Mouse (Mus musculus) CH12.LX (cell line): ENCODE measurements around the gene Bst1. TPM values are rescaled to one million over a fixed set of nuclear protein-coding genes. Genes with fewer than 3 reads are reported as not detected.

ENCODE experiments used
- DNase-seq: peaks from one replicate; pipeline ENCODE4 v3.0.0-alpha.2; 2013; ENCODE audit errors: extremely low read depth
- H3K27ac ChIP-seq: 2 replicates; pipeline ENCODE4 v1.5.1; 2012; ENCODE audit warnings: low read depth, mild to moderate bottlenecking, control low read depth, moderate library complexity; ENCODE audit not compliant: insufficient read depth
- H3K27me3 ChIP-seq: replicated peaks from 2 replicates; pipeline ENCODE3; 2012; ENCODE audit warnings: inconsistent platforms
- H3K36me3 ChIP-seq, 2 experiments: replicated peaks in 1 of 2; 2 replicates each; pipeline versions ENCODE3 to v1.6.1; 2012; ENCODE audit warnings: inconsistent platforms in 1 of 2, low read length in 1 of 2, mild to moderate bottlenecking in 1 of 2, mixed read lengths in 1 of 2, moderate library complexity in 1 of 2; ENCODE audit not compliant: control insufficient read depth in 1 of 2, insufficient read depth in 1 of 2
- H3K4me1 ChIP-seq, 2 experiments: 2 replicates each; pipeline ENCODE4 v1.6.1; 2012; ENCODE audit warnings: inconsistent platforms in 1 of 2, moderate library complexity in 1 of 2; ENCODE audit not compliant: insufficient read depth in 2 of 2, control insufficient read depth in 1 of 2
- H3K4me2 ChIP-seq: 2 replicates; pipeline ENCODE4 v1.6.1; 2012; ENCODE audit warnings: low read depth, mild to moderate bottlenecking, control low read depth; ENCODE audit not compliant: poor library complexity, insufficient read depth, severe bottlenecking
- H3K4me3 ChIP-seq, 3 experiments: fragments of 150-350 bp in 1 of 3; sonication (generic) in 1 of 3; replicated peaks in 1 of 3; 2 replicates each; pipeline versions ENCODE3 to v1.5.1; 2011 to 2012; ENCODE audit warnings: low read depth in 2 of 3, low read length in 2 of 3, mild to moderate bottlenecking in 2 of 3, moderate library complexity in 2 of 3, control low read depth in 1 of 3, improper control_type of control experiment in 1 of 3, inconsistent platforms in 1 of 3, mixed read lengths in 1 of 3; ENCODE audit not compliant: poor library complexity in 1 of 3
- H3K79me2 ChIP-seq: replicated peaks from 2 replicates; pipeline ENCODE4 v1.6.1; 2012; ENCODE audit warnings: mild to moderate bottlenecking, moderate library complexity; ENCODE audit not compliant: control insufficient read depth, poor library complexity, insufficient read depth, severe bottlenecking; ENCODE audit errors: extremely low read depth
- H3K9ac ChIP-seq: 2 replicates; pipeline ENCODE4 v1.6.1; 2012; ENCODE audit warnings: low read depth, mild to moderate bottlenecking, control low read depth, moderate library complexity; ENCODE audit not compliant: insufficient read depth
- H3K9me3 ChIP-seq: replicated peaks from 2 replicates; pipeline ENCODE3; 2012; ENCODE audit warnings: low read length, inconsistent platforms, mixed read lengths
- CHD2 ChIP-seq: IDR thresholded peaks from 2 replicates; pipeline ENCODE4 v1.6.1; 2011; ENCODE audit warnings: low read length, improper control_type of control experiment
- CTCF ChIP-seq, 2 experiments: IDR thresholded peaks in 1 of 2; conservative IDR thresholded peaks in 1 of 2; 2 replicates each; pipeline ENCODE4 v1.5.1; 2011 to 2012; ENCODE audit warnings: low read depth in 2 of 2, low read length in 2 of 2, improper control_type of control experiment in 1 of 2, inconsistent platforms in 1 of 2, mild to moderate bottlenecking in 1 of 2, moderate library complexity in 1 of 2
- EP300 ChIP-seq: IDR thresholded peaks from 2 replicates; pipeline ENCODE4 v1.6.1; 2011; ENCODE audit warnings: low read length, improper control_type of control experiment
- GABPA ChIP-seq: IDR thresholded peaks from 2 replicates; pipeline ENCODE4 v1.6.1; 2012; ENCODE audit warnings: low read depth, low read length, improper control_type of control experiment, inconsistent platforms; ENCODE audit not compliant: insufficient replicate concordance
- IRF4 ChIP-seq: IDR thresholded peaks from 2 replicates; pipeline ENCODE4 v1.6.1; 2014; ENCODE audit warnings: low read depth, mild to moderate bottlenecking, inconsistent platforms, low read length, improper control_type of control experiment
- MAFK ChIP-seq: IDR thresholded peaks from 2 replicates; pipeline ENCODE4 v1.6.1; 2011; ENCODE audit warnings: low read length, improper control_type of control experiment; ENCODE audit not compliant: insufficient replicate concordance
- MAX ChIP-seq: IDR thresholded peaks from 2 replicates; pipeline ENCODE4 v1.6.1; 2011; ENCODE audit warnings: low read length, improper control_type of control experiment
- MEF2A ChIP-seq: IDR thresholded peaks from 2 replicates; pipeline ENCODE4 v1.6.1; 2014; ENCODE audit warnings: low read depth, mild to moderate bottlenecking, inconsistent platforms, low read length, improper control_type of control experiment, borderline replicate concordance
- MXI1 ChIP-seq: IDR thresholded peaks from 2 replicates; pipeline ENCODE4 v1.6.1; 2011; ENCODE audit warnings: mild to moderate bottlenecking, low read depth, low read length, improper control_type of control experiment
- NELFE ChIP-seq: IDR thresholded peaks from 2 replicates; pipeline ENCODE4 v1.6.1; 2011; ENCODE audit warnings: low read depth, low read length, improper control_type of control experiment
- NRF1 ChIP-seq: IDR thresholded peaks from 2 replicates; pipeline ENCODE4 v1.6.1; 2014; ENCODE audit warnings: low read depth, mild to moderate bottlenecking, inconsistent platforms, low read length, improper control_type of control experiment, moderate library complexity
- PAX5 ChIP-seq: IDR thresholded peaks from 2 replicates; pipeline ENCODE4 v1.6.1; 2012; ENCODE audit warnings: low read length, inconsistent platforms, mixed read lengths
- POLR2AphosphoS2 ChIP-seq: IDR thresholded peaks from 2 replicates; pipeline ENCODE4 v1.6.1; 2011; ENCODE audit warnings: low read depth, low read length, improper control_type of control experiment
- TBP ChIP-seq: conservative IDR thresholded peaks from 2 replicates; pipeline ENCODE4 v1.6.1; 2011; ENCODE audit warnings: low read depth, low read length, improper control_type of control experiment
- TCF12 ChIP-seq: IDR thresholded peaks from 2 replicates; pipeline ENCODE4 v1.6.1; 2014; ENCODE audit warnings: low read depth, mild to moderate bottlenecking, inconsistent platforms, low read length, improper control_type of control experiment
- USF1 ChIP-seq: IDR thresholded peaks from 2 replicates; pipeline ENCODE4 v1.6.1; 2014; ENCODE audit warnings: low read depth, mild to moderate bottlenecking, inconsistent platforms, low read length, improper control_type of control experiment
- USF2 ChIP-seq: conservative IDR thresholded peaks from 2 replicates; pipeline ENCODE4 v1.6.1; 2011; ENCODE audit warnings: low read depth, low read length, improper control_type of control experiment
- ZMIZ1 ChIP-seq: IDR thresholded peaks from 2 replicates; pipeline ENCODE4 v1.6.1; 2012; ENCODE audit warnings: low read depth, mild to moderate bottlenecking, inconsistent platforms, low read length, improper control_type of control experiment
- ZNF384 ChIP-seq: IDR thresholded peaks from 2 replicates; pipeline ENCODE4 v1.6.1; 2012; ENCODE audit warnings: low read depth, low read length, improper control_type of control experiment, inconsistent platforms
- dilution Hi-C: fragments of 300-500 bp; cut with MboI; formaldehyde crosslinking; loops from 2 replicates; pipeline ENCODE4 v1.14.3; 2020; ENCODE audit warnings: low sequenced_read_pairs; ENCODE audit not compliant: extremely low pct_unique_long_range_greater_than_20kb, extremely low pct_ligation_motif_present
- in situ Hi-C: fragments of 300-500 bp; cut with MboI; formaldehyde crosslinking; loops from 3 replicates; pipeline ENCODE4 v1.14.3; 2019; ENCODE audit warnings: low sequenced_read_pairs, low pct_ligation_motif_present, low pct_unique_long_range_greater_than_20kb, mixed read lengths
- polyA plus RNA-seq: library from polyadenylated mRNA; unstranded; fragments of >175 nt; gene quantifications from 2 replicates; pipeline ENCODE4 v1.2.1, GENCODE M21; 2012; ENCODE audit warnings: low read depth; ENCODE audit not compliant: insufficient read length
- total RNA-seq, 2 experiments: library from RNA; depleted of rRNA; stranded (reverse); fragments of 300-350 nt in 1 of 2; fragments of >200 nt in 1 of 2; gene quantifications; 2 replicates each; pipeline ENCODE4 v1.2.3; 2012 to 2014

Bst1 gene
- total and polyA plus RNA-seq, 3 experiments: 1.9 to 9.9 (median 4.8) TPM

GRCm38 (mm10) chr5:43845083-43845482, 26.4 kb downstream of the Bst1 start:
- in situ Hi-C loops: no loop called here
- Histone ChIP-seq H3K4me1 (peaks cover 6 to 38% of the 10 kb centered on the region in 2 experiments), H3K27me3 (no peaks in the 10 kb centered on the region), H3K9ac (no peak overlapping the region)
- dilution Hi-C loops: no loop called here
- no peak for TF ChIP-seq PAX5
- no peak for TF ChIP-seq NELFE
- no peak for TF ChIP-seq USF1
- TF ChIP-seq CHD2: no peak
- TF ChIP-seq MXI1: no peak
- no peak for TF ChIP-seq MEF2A
- TF ChIP-seq MAX: no peak
- TF ChIP-seq GABPA: no peak
- no peak for TF ChIP-seq IRF4
- TF ChIP-seq NRF1: no peak
- TF ChIP-seq MAFK: no peak
- no peak for TF ChIP-seq POLR2AphosphoS2
- TF ChIP-seq CTCF (conservative IDR thresholded peaks at IDR 0.05 in 1 of 2, IDR thresholded peaks at IDR 0.05 in 1 of 2; ENCODE audit: low read depth in 2 of 2, low read length in 2 of 2): no peak
- no peak for TF ChIP-seq TBP
- TF ChIP-seq, all 38 proteins: peak for 0
- no peaks in the 10 kb centered on the region for H3K79me2 ChIP-seq
- DNase-seq: no peak
- H3K4me3 ChIP-seq: no peak overlapping the region
- no peak overlapping the region for H3K27ac ChIP-seq
- peaks cover 11% of the 10 kb centered on the region for H3K9me3 ChIP-seq
- no peak overlapping the region for H3K4me2 ChIP-seq
- no peaks in the 10 kb centered on the region for H3K36me3 ChIP-seq

- peaks cover 11% of the 10 kb centered on the region for H3K9me3 ChIP-seq
- dilution Hi-C loops: no loop called here
Observed at GRCm38 (mm10) chr5:43845646-43846045, 27.0 kb downstream of the Bst1 start.

More at GRCm38 (mm10) chr5:43845646-43846045, 27.0 kb downstream of the Bst1 start:
- Histone ChIP-seq H3K4me2 (no peak overlapping the region), H3K4me1 (peaks cover 6 to 38% of the 10 kb centered on the region in 2 experiments), H3K79me2 (no peaks in the 10 kb centered on the region), H3K27ac (no peak overlapping the region), H3K27me3 (no peaks in the 10 kb centered on the region), H3K4me3 (no peak overlapping the region), H3K9ac (no peak overlapping the region), H3K36me3 (no peaks in the 10 kb centered on the region)
- TF ChIP-seq IRF4: peak; percentile 78; the same call in 1 of the 2 replicates
- TF ChIP-seq USF2: no peak
- TF ChIP-seq EP300: peak; percentile 79
- no peak for TF ChIP-seq TBP
- TF ChIP-seq ZNF384: no peak
- TF ChIP-seq TCF12: 0 out of 2 replicates have a peak, but pooled peaks have one; percentile 17
- no peak for TF ChIP-seq ZMIZ1
- in situ Hi-C loops: no loop called here
- DNase-seq: no peak
